Mouse (Mus musculus) embryonic fibroblast, embryonic 13.5 days (primary cell): ENCODE data around the gene Fyco1.

Source experiments
- CTCF ChIP-seq: IDR thresholded peaks from 2 replicates; pipeline ENCODE4 v1.5.1; 2011; ENCODE audit warnings: mild to moderate bottlenecking, control low read depth, low read length, moderate library complexity, borderline replicate concordance; ENCODE audit not compliant: insufficient read depth
- POLR2A ChIP-seq: IDR thresholded peaks from 2 replicates; pipeline ENCODE4 v1.6.1; 2011; ENCODE audit warnings: low read depth, mild to moderate bottlenecking, control low read depth, low read length, moderate library complexity

DNA sequence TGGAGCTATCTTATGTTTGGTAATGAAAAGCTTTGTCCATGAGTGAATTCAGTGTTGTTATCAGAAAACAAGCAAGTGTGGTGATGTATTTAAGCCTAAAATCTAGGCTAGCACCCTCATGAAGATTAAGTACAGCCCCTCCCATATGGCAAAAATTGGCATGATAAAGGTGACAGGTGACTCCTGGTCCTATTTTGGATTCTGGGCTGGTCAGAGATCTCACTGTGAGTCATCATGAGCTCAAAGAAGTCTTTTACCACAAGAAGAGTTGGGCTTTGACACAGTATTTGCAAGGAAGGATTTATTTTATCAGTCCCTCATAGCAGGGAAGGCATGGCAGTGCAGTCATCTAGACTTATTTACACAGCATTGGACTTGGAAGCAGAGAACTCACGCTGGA lies 35.7 kb downstream of the Fyco1 start:
- TF ChIP-seq POLR2A (no peak), CTCF (no peak)
